Mouse (Mus musculus): Measurements from ENCODE around the gene Krtap12-1. TPM values are rescaled to one million over a fixed set of nuclear protein-coding genes. Genes with fewer than 3 reads are reported as not detected.
"Not testable (repeated sequence)": the region's sequence is repeated elsewhere in the genome, so short reads cannot be mapped to it uniquely, and the experiment has no call there.

Gene Krtap12-1
- total RNA-seq, 1 experiment from 2014 or later = not detected

GRCm38 (mm10) chr10:77738929-77739328 lies 18.5 kb downstream of the Krtap12-1 start:
- ATAC-seq (replicated peaks; ENCODE audit: low read depth, poor library complexity, severe bottlenecking) = no peak

- ATAC-seq (replicated peaks; ENCODE audit: low read depth, poor library complexity, severe bottlenecking) = not testable (repeated sequence)
Measured at GRCm38 (mm10) chr10:77741924-77742688, 21.7 kb downstream of the Krtap12-1 start, which contains the start of gene Gm18596. Gene Gm18596 (minus strand): TSS chr10:77742638.

GRCm38 (mm10) chr10:77750686-77751085 lies 30.3 kb downstream of the Krtap12-1 start:
- ATAC-seq (replicated peaks; ENCODE audit: low read depth, poor library complexity, severe bottlenecking) = not testable (repeated sequence)

GRCm38 (mm10) chr10:77751254-77751653 lies 30.9 kb downstream of the Krtap12-1 start, which contains the start of gene Gm9736:
Gene Gm9736 (minus strand): TSS chr10:77751354.
- ATAC-seq (replicated peaks; ENCODE audit: low read depth, poor library complexity, severe bottlenecking) = not testable (repeated sequence)

GRCm38 (mm10) chr10:77752312-77752711 lies 31.9 kb downstream of the Krtap12-1 start:
- not testable (repeated sequence) for ATAC-seq (replicated peaks; ENCODE audit: low read depth, poor library complexity, severe bottlenecking)

GRCm38 (mm10) chr10:77753448-77753847 lies 33.0 kb downstream of the Krtap12-1 start:
- ATAC-seq (replicated peaks; ENCODE audit: low read depth, poor library complexity, severe bottlenecking) = no peak

GRCm38 (mm10) chr10:77759582-77759981 lies 39.2 kb downstream of the Krtap12-1 start, which contains the start of gene Gm3233:
Gene Gm3233 (minus strand): TSS chr10:77759682.
- ATAC-seq (replicated peaks; ENCODE audit: low read depth, poor library complexity, severe bottlenecking) = not testable (repeated sequence)

GRCm38 (mm10) chr10:77769727-77770126 lies 49.3 kb downstream of the Krtap12-1 start:
- no peak for ATAC-seq (replicated peaks; ENCODE audit: low read depth, poor library complexity, severe bottlenecking)

Other genes starting within 250 kb of the Krtap12-1 start
- 23.1 and 32.5 TPM in 2 replicates for gene Fam207a, start 204.8 kb upstream of the Krtap12-1 start, total RNA-seq (2017)
- gene Itgb2, start 190.3 kb upstream of the Krtap12-1 start, total RNA-seq (2017) = 12.4 and 18.4 TPM in 2 replicates
- gene Pttg1ip, start 138.9 kb upstream of the Krtap12-1 start, total RNA-seq (2017) = 35.5 and 47.4 TPM in 2 replicates
- 147 and 170 TPM in 2 replicates for gene Sumo3, start 114.5 kb upstream of the Krtap12-1 start, total RNA-seq (2017)
- gene Gm49325, start 114.4 kb upstream of the Krtap12-1 start, total RNA-seq (2017) = not detected in 2 replicates
- gene Ube2g2, start 98.3 kb upstream of the Krtap12-1 start, total RNA-seq (2017) = 27.0 and 37.2 TPM in 2 replicates
- 0.87 and 1.2 TPM in 2 replicates for gene Tspear, start 34.0 kb upstream of the Krtap12-1 start, total RNA-seq (2017)
- not detected in 2 replicates for gene Gm19402, start 29.8 kb upstream of the Krtap12-1 start, total RNA-seq (2017)
- gene Gm9508, start 23.4 kb upstream of the Krtap12-1 start, total RNA-seq (2017) = not detected in 2 replicates
- not detected in 2 replicates for gene Gm10272, start 14.0 kb upstream of the Krtap12-1 start, total RNA-seq (2017)
- gene Gm10024, start 9.1 kb upstream of the Krtap12-1 start, total RNA-seq (2017) = not detected in 2 replicates
- gene Gm10142, start 4.8 kb upstream of the Krtap12-1 start, total RNA-seq (2017) = not detected in 2 replicates
- not detected in 2 replicates for gene Gm10100, start 5.9 kb downstream of the Krtap12-1 start, total RNA-seq (2017)
- gene Gm18596, start 22.0 kb downstream of the Krtap12-1 start, total RNA-seq (2017) = not detected in 2 replicates
- not detected in 2 replicates for gene Gm9736, start 30.8 kb downstream of the Krtap12-1 start, total RNA-seq (2017)
- not detected in 2 replicates for gene Gm3233, start 39.1 kb downstream of the Krtap12-1 start, total RNA-seq (2017)
- not detected in 2 replicates for gene Gm3238, start 50.7 kb downstream of the Krtap12-1 start, total RNA-seq (2017)
- not detected in 2 replicates for gene Gm7138, start 56.3 kb downstream of the Krtap12-1 start, total RNA-seq (2017)
- gene Gm3250, start 61.9 kb downstream of the Krtap12-1 start, total RNA-seq (2017) = not detected in 2 replicates
- gene Gm7137, start 67.6 kb downstream of the Krtap12-1 start, total RNA-seq (2017) = not detected in 2 replicates
- not detected in 2 replicates for gene Gm9639, start 74.5 kb downstream of the Krtap12-1 start, total RNA-seq (2017)
- not detected in 2 replicates for gene Gm19668, start 78.5 kb downstream of the Krtap12-1 start, total RNA-seq (2017)
- gene Gm9507, start 91.2 kb downstream of the Krtap12-1 start, total RNA-seq (2017) = not detected in 2 replicates
- gene Gm2696, start 94.1 kb downstream of the Krtap12-1 start, total RNA-seq (2017) = not detected in 2 replicates
- not detected in 2 replicates for gene Krtap10-4, start 106.5 kb downstream of the Krtap12-1 start, total RNA-seq (2017)
- gene Krtap10-10, start 115.3 kb downstream of the Krtap12-1 start, total RNA-seq (2017) = not detected in 2 replicates
- not detected in 2 replicates for gene Gm36176, start 126.2 kb downstream of the Krtap12-1 start, total RNA-seq (2017)
- not detected in 2 replicates for gene Gm10318, start 132.3 kb downstream of the Krtap12-1 start, total RNA-seq (2017)
- not detected in 2 replicates for gene Gm3285, start 141.4 kb downstream of the Krtap12-1 start, total RNA-seq (2017)
- 0.23 TPM in 1 of 2 replicates, not detected in the other for gene Lrrc3, start 181.9 kb downstream of the Krtap12-1 start, total RNA-seq (2017)
- gene Trpm2, start 250.0 kb downstream of the Krtap12-1 start, total RNA-seq (2017) = 1.4 and 4.2 TPM in 2 replicates

Data from common myeloid progenitor, adult 5-6 weeks (primary cell).